Mouse (Mus musculus) hematopoietic stem cell, adult 5-6 weeks (primary cell): ENCODE data around the gene Diras2. TPM values are rescaled to one million over a fixed set of nuclear protein-coding genes. Genes with fewer than 3 reads are reported as not detected.

Source experiments
- ATAC-seq, 2 experiments: fragments of 125-278 bp in 1 of 2; replicated peaks in 1 of 2; 2 replicates each; pipeline ENCODE4 v1.8.0; 2016 to 2017; ENCODE audit warnings: inconsistent platforms in 2 of 2, mild to moderate bottlenecking in 2 of 2, moderate number of reproducible peaks in 2 of 2, low read depth in 1 of 2, moderate TSS enrichment in 1 of 2; ENCODE audit not compliant: low FRiP score in 2 of 2, poor library complexity in 2 of 2, severe bottlenecking in 2 of 2, insufficient read depth in 1 of 2, low TSS enrichment in 1 of 2
- total RNA-seq: library from RNA; stranded (forward); fragments of 172-1452, 232-1000 nt; gene quantifications from 2 replicates; pipeline ENCODE4 v1.2.3, GENCODE M21; 2017

Gene Diras2
- total RNA-seq, 1 experiment from 2014 or later = 0.30 TPM

DNA sequence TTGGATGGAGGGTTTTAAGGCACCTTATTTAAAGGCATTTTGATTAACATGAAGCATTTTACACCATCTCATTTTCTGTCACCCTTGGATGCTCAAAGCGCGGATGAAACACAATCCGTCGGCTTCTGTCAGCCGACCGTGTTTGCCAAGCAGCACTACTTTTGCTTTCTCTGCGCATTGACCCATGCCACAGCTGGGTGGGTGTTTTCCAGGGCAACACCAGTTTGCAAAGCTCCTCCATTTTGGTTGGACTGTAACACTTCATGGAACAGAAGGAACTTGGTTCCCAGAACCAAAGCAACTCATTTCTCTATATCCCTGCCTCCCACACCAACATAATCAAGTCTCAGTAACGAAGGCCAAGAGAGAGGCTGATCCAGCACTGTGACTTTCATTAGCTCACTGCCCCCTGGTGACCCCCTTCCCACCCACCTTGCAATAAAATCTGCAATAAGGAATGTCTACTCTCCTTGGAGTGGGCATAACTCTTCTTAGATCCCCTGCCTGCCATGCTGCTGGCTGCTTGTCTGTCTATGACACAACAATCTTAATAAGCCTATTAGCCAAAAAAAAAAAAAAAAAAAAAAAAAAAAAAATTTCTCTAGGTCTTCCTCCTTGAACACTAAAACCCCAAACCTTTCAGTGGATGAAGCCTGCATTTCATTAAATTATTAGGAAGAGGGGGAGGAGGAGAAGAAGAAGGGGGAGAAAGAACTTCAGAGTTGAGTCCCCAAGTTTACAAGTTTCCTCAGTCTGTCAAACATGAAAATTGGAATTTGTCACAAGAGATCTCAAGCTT lies 30.5 kb upstream of the Diras2 start:
- ATAC-seq = no peak

DNA sequence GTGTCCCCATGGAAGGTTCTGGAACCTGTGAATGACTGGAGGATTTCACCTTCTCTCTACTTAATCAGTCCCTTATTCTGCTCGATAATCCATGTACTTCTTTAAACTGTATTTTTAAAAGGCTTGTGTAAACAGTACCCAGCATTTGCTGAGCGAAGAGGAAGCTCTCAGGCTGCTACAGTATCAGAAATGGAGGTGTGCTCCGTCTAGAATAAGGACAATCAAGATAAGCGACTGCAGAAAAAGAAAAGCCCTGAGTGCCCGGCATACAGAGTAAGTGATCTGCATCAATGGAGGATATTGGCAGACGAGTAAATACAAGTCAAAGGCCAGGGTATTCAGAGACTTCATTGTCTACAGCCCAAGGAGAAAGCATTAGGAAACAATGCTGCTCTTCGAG lies 26.3 kb upstream of the Diras2 start:
- ATAC-seq = no peak

DNA sequence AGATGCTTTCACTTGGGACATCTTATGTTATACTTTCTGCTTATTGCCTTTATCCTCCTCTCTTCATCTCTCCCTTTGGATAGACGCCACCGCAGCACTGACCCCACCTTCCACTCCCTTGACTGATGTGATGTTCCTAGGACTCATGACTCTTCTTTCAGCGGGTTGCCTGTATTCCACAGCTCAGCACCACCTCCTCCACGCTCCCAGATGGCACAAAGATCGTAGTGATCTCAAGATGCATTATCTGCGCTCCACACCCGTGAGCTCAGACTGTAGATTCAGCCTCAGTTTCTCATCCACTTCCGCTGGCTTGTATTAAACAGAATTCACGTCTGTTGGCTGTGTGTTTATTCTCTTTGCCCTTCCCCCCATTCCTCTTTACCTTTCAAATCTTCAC lies 23.6 kb upstream of the Diras2 start:
- ATAC-seq = no peak

DNA sequence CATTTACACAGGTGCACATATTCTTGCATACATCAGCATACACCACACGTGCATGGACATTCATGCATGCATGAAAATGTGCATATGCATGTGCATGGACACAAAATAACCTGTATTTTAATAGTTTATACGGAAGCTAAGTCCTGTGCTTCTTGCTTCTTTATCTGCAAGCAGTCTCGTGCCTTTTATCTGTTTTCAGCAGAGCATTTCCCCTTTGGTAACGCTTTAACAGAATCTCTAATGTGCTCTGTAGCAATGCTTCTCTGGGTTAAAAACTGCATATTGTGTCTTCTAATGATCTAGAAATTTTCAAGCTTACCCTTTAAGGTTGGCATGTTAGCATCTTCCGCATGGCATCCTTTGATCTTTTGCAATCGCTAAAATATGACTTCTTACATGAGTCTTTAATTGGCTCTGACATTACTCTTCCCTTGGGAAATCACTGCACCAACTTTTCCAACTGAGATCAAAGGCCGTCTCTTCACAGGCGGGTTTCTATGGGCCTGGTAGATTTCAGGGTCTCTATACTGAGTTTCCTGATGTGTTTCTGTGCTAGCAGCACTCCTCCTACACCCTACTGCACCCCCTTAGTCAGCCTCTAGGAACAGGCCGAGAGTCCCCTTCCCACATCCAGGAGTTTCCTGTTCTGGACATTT lies 21.9 kb upstream of the Diras2 start:
- ATAC-seq = no peak

DNA sequence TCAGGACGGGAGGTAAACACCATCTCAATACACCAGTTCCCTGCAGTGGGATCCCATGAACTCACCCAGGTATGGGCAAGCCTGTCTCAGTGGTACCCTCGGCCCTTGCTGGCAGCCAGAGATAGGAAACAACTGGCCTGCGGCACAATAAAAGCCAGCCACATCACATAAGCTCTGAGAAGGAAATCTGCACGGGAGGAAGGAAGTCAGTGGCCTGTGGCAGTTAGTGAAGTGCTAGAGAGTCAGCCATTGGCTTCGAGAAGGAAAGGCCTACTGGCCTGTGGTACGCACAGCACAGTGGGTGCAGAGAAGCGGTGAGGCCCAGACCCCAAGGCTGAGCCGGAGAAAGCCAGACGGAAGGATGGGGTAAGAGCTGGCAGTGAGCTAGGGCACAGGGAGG lies 20.2 kb upstream of the Diras2 start:
- ATAC-seq = peak; percentile 94 to 97

DNA sequence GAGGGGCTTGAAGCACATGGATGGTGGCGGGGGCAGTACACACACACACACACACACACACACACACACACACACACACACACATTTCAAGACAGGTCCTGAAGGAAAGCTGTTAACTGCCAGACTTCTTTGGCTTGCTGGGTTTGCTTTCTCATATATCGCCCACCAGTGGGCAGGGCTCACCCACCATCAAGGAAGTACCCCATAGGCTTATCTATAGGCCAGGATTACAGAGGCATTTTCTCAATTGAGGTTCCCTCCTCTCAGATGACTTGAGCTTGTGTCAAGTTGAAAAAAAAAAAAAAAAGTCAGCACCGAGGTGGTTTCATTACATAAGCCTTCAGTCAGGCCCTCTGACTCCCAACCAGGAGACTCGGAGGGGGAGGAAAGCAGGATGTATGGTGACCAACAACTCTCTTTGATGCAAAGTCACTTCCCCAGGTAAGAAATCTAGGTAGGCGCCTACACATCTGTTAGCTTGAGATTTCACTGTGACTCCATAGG lies 19.7 kb upstream of the Diras2 start:
- ATAC-seq = peak; percentile 30 to 34

DNA sequence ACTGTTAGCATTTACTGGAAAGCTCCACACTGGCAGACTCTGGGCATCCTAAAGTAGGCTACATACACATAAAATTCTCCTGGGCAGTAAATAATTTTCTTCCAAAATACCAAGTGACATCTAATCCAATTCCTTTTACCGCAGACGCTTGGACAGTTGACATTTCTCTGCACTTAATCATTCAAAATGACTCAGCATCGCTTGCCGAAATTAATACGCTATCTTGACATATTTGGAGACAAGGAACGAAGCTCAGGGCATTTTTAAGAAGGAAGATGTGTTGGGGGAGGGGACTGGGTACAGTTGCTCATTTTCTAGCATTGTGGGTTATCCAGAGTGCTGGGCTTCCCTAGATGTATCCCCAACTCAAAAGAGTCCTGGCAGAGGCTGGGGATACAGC lies 15.2 kb upstream of the Diras2 start:
- ATAC-seq = no peak

DNA sequence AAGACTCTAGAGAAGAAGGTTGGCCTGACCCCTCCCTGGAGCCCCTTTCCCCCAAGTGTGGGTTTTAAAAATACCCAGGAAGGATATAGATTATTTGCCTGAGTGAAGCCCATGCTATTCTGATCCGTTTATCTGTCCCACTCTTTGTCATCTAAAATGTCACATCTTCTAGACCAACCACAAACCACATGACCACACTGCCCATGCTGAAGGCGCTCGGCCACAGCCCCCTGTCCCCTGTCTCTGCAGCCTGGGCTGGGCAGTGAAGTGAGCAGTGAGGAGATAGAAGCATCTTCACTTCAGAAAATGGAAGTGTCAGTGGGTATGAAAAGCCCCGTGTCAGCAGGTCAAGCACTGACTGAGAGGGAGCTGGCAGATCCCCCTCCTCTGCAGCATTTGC lies 11.6 kb upstream of the Diras2 start:
- ATAC-seq = no peak; a peak in 1 of 4 replicates

DNA sequence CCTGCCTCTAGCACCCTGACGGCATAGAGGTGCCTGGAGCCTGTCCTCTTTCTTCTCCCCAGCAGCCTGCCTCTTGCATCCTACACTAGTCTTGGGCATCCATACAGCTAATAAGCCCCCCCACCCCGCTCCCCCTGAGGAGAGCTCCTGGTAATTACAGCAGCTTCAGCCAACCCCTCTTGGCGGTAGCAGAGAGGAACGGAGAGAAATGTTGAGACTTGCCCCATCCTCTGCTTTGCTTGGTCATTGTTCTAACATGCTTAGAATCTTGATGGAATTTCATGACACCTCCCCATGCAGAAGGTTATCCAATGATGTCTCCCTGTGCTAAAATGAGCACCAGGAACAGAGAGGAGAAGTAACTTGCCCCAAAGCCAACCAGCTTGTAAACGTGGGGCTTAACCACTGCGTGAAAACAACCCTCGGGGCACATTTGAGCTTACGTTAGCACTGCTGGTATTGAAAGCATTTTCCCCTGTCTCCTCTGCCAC lies 11.0 kb upstream of the Diras2 start:
- no peak for ATAC-seq

DNA sequence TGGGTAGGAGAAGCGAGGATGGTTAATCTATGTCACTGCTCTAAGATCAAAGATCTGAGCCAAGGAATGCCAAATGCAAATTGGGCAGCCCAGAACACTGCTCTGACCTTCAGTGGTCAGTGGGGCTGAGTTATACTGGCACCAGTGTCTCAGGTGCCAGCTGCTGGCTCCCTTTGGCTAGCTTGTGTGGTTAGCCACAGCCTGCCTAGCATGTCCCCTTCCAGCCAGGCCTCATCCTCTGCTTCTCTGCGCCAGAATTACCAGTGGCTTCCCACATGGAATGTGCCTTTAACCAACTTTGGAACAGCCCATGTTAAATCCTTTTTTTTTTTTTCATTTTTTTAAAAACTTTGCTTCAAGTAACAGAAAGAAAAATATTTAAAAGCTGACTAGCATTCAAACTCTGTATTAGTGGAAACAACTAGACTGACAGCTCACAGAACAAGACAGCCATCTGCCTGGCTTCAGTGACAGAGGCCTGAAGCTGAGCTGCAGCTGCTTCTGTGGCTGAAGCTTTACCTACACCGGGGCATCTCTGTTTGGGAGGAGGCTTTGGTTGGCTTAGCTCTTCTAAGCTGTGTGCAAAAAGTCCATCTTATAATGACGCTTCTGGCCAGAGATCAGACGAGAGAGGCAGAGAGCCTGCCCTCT lies 10.4 kb upstream of the Diras2 start:
- ATAC-seq = no peak

DNA sequence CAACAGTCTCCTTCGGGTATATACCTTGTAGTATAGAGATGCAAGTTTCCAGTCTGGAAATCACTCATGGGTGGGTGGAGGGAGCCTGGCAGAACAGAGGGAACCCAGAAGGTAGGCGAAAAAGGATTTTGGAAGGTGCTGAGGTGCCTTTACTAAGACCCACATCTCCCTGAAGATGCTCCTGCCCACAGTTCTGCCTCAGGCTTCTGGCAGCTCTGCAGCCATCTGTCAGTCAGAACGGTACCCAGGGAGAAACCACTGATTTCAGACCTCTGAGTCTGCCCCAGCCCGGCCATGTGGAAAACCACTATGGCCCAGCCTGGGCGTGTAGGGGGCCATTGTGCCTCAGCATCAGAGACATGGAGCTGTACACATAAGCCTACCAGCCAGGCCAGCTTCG lies 8.4 kb upstream of the Diras2 start:
- ATAC-seq = no peak

DNA sequence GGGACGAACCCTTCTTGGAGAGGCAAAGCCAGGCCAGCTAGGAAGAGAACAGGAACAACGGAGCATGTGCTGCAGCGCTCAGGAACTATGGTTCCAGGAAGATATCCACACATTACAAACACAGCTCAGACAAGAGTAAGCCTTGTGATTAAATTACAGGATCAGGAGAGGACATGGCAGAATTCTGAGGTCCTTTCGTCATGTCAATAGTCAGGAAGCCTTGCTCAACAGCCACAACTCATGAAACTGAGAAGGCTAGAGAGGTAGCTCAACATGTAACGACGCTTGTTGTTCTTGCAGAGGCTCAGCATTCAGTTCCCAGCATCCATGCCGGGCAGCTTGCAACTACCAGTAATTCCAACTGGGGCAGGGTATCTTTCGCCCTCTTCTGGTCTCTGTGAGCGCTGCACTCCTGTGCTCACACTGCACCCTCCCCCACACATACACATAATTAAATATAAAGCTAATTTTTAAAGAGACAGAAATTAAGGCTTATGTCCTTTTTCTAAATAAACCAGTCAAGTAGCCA lies 7.6 kb upstream of the Diras2 start:
- ATAC-seq = peak; percentile 13 to 46; a peak in 1 of 4 replicates

DNA sequence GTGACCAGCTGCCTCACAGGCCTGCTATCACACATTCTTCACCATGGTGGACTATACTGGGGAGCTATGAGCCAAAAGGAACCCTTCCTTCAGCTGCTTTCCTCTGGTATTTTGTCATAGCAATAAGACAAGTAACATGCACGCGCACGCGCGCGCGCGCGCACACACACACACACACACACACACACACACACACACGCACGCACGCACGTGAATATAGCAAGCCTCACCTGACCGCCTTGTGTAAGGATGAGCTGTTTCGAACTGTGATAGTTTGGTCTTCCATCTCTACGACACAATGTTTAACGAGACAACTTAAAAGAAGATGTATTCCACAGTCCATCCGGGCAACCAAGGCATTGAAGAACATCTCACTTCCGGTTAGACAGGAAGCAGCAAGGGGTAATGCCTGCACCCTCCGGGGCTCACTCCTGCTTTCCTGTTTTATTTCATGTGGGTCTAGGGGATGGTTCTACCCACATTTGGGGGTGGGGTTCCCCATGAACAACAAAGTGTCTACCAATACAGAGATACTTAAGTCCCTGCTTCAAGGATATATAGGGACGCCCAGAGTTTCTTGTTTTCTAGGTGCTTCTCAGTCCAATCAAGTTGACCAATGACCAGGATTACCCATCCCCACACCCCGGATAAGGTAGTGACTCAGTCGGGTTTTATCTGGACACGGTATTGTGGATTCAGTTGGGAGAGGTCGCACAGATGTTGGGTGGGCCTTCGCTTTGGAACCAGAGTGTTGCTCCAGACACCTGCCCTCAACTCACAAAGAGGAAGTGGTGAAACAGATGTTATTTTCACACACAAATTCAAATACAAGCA lies 6.9 kb upstream of the Diras2 start:
- ATAC-seq = peak in 1 of 2 experiments; percentile 58; a peak in 2 of 4 replicates

DNA sequence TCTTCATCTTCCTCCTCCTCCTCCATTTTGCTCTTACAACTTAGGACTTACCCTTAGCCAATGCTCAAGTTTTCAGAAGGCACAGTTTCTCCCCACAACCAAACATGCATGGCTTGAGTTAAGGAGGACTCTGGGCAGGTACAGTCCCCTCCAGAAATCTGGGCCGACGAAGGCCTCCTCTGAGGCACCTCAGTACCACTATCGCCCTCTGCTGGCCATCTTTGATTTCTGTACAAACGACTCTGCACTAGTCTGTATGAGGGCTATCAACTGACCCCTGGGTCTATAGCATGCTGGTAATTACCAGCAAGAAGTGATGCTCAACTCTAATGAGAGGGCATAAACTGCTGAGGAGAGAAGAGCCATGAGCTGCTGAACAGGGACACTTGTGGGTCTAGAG lies 4.5 kb upstream of the Diras2 start:
- peak; percentile 50 to 62; a peak in 2 of 4 replicates for ATAC-seq

DNA sequence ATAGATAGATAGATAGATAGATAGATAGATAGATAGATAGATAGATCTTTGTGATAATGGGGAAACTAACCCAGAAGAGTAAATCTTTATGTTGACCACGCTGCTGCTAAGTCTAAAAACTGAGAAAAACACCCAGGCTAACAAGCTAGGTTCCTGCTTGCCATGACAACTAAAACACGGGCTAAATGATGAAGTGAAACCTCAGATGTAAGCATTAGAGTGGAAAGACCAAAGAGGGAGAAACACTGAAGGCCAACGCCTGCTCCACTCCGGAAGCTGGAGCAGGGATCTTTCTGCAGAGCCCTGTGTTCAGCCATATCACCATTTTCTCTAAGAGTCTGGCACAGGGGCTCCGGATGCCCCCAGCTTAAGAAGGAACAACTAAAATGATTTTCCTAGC lies 2.6 kb upstream of the Diras2 start:
- no peak for ATAC-seq

DNA sequence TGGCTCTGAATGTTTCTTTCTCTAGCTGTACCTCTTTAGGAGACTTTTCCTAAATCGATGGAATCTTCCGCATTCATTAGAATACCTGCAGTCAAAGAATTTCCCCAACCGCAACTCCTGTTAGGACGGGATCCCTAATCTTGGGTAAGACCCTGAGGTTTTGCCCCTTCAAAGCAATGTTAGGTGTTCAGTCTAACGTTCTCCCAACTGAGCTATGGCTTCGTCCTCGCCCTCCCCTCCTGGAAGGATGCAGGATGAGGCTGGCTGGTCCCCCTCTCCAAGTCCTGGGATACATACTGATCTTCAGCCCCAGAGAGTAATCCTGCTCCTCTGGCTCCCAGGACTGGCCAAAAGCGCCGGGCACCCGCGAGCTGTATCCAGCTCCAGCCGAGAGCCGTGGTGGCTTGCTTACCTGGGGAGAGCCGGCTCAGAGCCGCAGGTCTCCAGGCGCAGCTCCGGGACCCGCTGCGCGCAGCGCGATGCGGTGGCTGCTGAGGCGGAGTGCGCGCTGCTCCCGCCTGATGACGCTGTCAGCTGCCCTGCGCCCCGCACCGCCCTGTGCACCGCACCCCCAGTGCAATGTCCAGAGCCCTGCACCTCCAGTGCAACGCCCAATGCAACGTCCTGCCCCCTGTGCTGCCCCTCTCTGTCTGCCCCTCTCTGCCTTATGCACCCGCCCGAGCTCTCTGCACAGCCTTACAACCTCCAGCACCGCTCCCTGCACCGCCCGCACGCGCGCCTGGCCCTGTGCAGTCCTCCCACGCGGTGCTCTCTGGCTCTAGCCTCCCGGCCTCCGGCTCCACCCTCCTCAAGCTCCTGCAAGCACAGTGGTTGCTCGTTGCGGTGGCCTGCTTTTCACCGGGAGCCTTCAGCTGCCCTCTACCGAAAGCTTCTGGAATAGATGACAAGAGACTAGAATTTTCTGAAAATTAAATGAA lies 802 bp downstream of the Diras2 start:
- peak; percentile 95 to 96 for ATAC-seq
